Mouse (Mus musculus): ENCODE data around the gene Inafm1.

Gene Inafm1

DNA sequence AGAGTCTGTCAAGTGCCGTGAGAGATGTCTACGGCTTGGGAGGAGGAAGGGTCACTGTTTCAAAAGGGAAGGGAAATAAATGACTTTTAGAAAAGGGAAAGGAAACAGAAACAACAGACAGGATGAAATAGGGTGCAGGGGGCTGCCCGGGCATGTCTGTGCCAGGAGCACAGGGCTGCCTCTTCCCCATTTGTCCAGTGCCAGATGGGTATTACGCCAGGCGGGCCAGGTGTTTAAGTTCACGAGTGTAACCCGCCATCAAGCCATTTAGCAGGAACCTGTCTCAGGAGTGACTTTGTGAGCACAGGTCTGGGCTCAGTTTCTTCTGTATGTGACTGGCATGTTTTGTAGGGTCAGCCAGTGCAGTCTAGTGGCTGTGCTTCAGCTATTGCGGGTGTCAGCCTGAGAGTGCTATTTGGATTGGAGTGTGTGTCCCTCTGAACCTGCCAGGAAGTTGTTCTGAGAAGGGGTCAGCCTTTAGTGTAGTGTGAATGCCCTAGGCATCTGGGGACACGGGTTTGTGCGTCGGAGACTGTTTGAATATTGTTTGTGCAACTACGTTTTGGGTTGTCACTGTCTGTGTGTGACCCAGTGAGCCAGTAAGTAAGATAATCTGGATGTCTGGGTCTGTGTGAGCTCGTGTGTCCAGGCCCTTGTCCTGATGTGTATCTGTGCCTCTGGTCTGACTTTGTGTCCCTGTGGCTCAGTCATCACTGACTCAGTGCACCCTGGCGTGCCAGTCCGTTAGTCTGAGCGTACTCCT is 35.3 kb upstream of the Inafm1 start:
- ChIA-PET POLR2A (interaction anchor here in 3 of 4 experiments (0.6 to 8.9 kb wide), 23 partner anchors 7 to 167 kb away, joined by 3 to 111 read pairs (median 4); partner anchors contain the start of genes Ccdc9 (in 1 of the 3), Inafm1 (in 1 of the 3) and Zc3h4 (in 1 of the 3)), CTCF (interaction anchor here in 1 of 4 experiments (4.2 kb wide), 1 partner anchor 14 kb away, joined by 32 read pairs; no protein-coding TSS in a partner anchor)

DNA sequence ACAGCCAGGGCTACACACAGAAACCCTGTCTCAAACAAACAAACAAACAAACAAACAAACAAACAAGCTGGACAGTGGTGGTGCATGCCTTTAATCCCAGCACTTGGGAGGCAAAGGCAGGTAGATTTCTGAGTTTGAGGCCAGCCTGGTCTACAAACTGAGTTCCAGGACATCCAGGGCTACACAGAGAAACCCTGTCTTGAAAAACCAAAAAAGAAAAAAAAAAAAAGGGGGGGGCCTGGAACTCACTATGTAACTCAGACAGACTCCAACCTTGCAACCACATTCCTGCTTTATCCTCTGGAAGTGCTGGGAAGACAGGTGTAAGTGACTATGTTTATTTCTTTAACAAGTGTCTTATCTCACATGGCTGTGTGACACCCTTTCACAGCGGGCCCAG is 34.7 kb upstream of the Inafm1 start, which contains the start of gene Bbc3:
Bbc3 (plus strand) TSS at position 301 of the 400 bp plus-strand sequence.
- ChIA-PET POLR2A (interaction anchor here in 3 of 4 experiments (0.8 to 8.9 kb wide), 20 partner anchors 7 to 210 kb away, joined by 3 to 111 read pairs (median 6); partner anchors contain the start of genes Ccdc9 (in 2 of the 3), Napa (in 1 of the 3) and Zc3h4 (in 1 of the 3)), CTCF (interaction anchor here (0.6 to 4.2 kb wide), 9 partner anchors 11 to 340 kb away, joined by 3 to 32 read pairs (median 4); no protein-coding TSS in a partner anchor)

DNA sequence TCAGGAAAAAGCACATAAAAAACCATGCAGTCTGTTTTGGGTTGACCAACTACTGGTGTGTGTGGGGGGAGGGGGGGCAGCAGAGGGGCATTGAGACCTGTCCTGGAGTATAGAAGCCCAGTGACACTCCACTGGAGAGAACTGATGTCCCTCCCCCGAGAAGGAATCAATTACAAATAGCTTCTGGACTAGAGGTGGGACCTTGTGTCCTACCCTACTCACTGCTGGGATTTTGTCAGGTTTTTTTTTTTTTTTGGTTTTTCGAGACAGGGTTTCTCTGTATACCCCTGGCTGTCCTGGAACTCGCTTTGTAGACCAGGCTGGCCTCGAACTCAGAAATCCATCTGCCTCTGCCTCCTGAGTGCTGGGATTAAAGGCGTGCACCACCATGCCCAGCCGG is 33.7 kb upstream of the Inafm1 start:
- POLR2A ChIA-PET = interaction anchor here in 3 of 4 experiments (0.8 to 8.9 kb wide), 16 partner anchors 8 to 209 kb away, joined by 3 to 111 read pairs (median 6); partner anchors contain the start of genes Ccdc9 (in 2 of the 3), Inafm1 (in 1 of the 3), Napa (in 1 of the 3) and Sae1 (in 1 of the 3)
- CTCF ChIA-PET = interaction anchor here in 2 of 4 experiments (0.6 to 4.2 kb wide), 6 partner anchors 10 to 156 kb away, joined by 3 to 32 read pairs (median 3); no protein-coding TSS in a partner anchor

DNA sequence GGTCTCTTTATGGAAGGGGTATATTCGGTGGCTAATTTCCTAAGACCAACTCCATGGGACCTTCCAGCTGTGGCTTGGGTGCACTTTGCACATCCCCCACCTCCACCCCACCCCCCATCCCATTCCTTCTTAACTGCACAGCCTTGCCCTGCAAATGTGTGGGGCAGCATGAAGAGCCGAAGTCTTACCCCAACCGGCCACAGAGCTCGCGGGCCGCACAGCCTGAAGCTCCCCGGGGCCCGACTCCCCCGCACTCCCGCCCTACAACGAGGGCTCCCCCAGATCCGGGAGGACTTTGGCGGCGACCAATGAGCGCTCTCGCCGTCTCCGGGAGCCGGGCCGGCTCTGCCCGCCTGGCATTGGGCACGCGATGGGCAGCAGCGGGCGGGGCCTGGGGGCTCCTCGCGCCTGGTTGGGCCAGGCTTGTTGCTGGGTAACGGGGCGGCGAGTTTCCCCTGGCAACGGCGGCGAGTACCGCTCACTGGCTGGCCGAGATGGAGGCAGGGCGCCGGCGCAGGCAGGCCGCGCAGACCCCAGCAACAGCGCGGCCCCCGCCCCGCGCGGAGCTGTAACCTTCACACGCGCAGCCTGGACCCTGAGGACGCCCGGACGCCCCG is 26.1 kb upstream of the Inafm1 start:
- POLR2A ChIA-PET = interaction anchor here (0.6 to 7.2 kb wide), 16 partner anchors 8 to 78 kb away, joined by 3 to 67 read pairs (median 4); partner anchors contain the start of genes Ccdc9 (in 2 of the 4), Bbc3 (in 1 of the 4) and Inafm1 (in 1 of the 4)
- CTCF ChIA-PET = interaction anchor here in 3 of 4 experiments (0.6 to 1.1 kb wide), 7 partner anchors 11 to 549 kb away, joined by 3 to 15 read pairs (median 3); no protein-coding TSS in a partner anchor

DNA sequence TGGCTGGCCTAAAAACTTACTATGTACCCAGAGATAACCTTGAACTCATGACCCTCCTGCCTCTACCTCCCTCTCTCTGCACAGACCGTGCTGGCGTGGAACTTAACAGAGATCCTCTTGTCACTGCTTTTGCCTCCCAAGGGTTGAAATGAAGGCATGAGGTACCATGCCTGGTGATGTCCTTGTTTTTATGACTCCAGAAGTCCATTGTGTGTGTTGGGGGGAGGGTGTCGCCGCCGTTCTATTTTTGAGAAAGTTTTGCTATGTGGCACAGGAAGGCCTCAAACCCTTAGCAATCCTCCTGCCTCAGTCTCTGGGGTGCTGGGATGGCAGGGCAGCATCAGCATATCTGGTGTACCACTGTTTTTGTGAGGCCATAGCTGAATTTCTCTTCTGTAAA is 25.5 kb upstream of the Inafm1 start:
- POLR2A ChIA-PET = interaction anchor here in 3 of 4 experiments (0.5 to 7.2 kb wide), 14 partner anchors 9 to 270 kb away, joined by 3 to 67 read pairs (median 3); partner anchors contain the start of genes Ccdc9 (in 2 of the 3), Bbc3 (in 1 of the 3) and Inafm1 (in 1 of the 3)
- CTCF ChIA-PET = interaction anchor here in 1 of 4 experiments (0.6 to 1.1 kb wide), 2 partner anchors 11 to 154 kb away, joined by 3 to 6 read pairs; no protein-coding TSS in a partner anchor

DNA sequence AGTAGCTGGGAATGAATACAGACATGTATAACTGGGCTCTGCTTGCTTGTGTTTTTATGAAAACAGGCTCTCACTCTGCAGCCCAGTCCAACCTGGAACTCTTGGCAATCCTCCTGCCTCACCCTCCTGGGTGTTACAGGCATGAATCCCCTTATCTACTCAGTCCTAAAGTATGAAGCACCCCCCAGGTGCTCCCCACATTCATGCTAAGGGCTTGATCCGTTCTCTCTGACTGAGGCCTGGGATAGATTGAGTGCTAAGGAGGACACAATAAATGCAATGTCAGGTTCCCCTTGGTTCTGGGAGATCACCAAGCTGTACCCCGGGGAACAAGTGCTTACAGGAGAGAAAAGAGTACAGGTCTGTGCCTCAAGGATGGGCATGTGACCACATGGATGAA is 24.2 kb upstream of the Inafm1 start:
- ChIA-PET POLR2A (interaction anchor here in 3 of 4 experiments (0.6 to 5.8 kb wide), 34 partner anchors 9 to 461 kb away, joined by 3 to 82 read pairs (median 5); partner anchors contain the start of genes Bbc3 (in 3 of the 3), Ccdc9 (in 2 of the 3), Inafm1 (in 2 of the 3) and Napa (in 1 of the 3)), CTCF (interaction anchor here in 3 of 4 experiments (0.6 to 1.3 kb wide), 16 partner anchors 10 to 195 kb away, joined by 3 to 11 read pairs (median 4); partner anchors contain the start of gene Ccdc9 (in 1 of the 3))

DNA sequence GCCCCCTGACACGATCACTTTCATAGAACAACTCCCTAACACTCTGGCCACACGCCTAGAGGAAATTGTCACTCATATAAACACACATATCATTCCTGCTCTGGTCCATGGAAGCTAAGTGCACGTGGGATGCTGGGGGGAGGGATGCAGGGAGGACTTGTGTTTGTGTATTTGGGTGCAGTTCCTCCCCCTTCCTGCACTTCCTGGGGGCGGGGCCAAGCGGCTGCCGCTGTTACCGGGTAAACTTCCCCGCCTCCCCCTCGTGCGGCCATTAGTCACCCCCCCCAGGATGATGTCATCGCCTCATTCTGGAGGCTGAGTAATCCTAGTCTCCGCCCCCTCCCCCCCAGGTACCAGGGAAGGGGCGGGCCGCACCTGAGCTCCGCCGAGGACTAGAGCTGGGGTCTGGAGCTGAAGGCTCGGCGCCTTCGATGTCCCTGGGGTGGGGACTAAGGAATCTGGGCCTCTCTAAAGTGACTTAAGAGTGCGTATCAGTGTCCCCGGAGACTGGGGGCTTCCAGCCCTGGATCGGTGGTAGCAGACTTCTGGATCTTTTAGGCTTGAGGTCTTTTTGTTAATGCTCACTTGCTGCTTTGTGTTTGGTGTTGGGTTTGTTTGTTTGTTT is 23.5 kb upstream of the Inafm1 start:
- ChIA-PET CTCF (interaction anchor here in 3 of 4 experiments (0.6 to 1.3 kb wide), 20 partner anchors 10 to 196 kb away, joined by 3 to 11 read pairs (median 4); partner anchors contain the start of gene Ccdc9 (in 1 of the 3)), POLR2A (interaction anchor here in 3 of 4 experiments (0.5 to 5.8 kb wide), 43 partner anchors 11 to 461 kb away, joined by 3 to 82 read pairs (median 4); partner anchors contain the start of genes Bbc3 (in 3 of the 3), Ccdc9 (in 2 of the 3), Inafm1 (in 2 of the 3) and Bicra (in 1 of the 3))

DNA sequence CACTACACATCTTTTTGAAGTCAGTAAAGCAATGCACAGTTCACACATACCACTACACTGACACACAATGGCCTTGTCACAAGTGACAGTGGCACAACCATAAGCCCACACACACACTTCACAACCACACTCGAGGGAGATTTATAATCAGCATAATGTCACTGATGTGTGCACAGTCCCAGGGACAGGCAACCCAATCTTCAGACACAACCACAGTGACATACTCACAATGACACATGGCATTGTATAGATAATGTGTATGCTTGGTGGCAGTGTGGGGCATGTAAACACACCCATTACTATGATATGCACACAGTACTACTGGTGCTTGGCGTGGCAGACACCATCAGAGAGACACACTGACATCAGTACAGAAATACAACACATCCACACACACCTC is 22.7 kb upstream of the Inafm1 start:
- ChIA-PET CTCF (interaction anchor here in 1 of 4 experiments (1.0 to 1.3 kb wide), 6 partner anchors 14 to 196 kb away, joined by 3 to 6 read pairs (median 4); no protein-coding TSS in a partner anchor), POLR2A (interaction anchor here in 3 of 4 experiments (0.5 to 5.8 kb wide), 20 partner anchors 11 to 151 kb away, joined by 3 to 82 read pairs (median 6); partner anchors contain the start of genes Bbc3 (in 3 of the 3), Inafm1 (in 2 of the 3), Ccdc9 (in 1 of the 3) and Sae1 (in 1 of the 3))

DNA sequence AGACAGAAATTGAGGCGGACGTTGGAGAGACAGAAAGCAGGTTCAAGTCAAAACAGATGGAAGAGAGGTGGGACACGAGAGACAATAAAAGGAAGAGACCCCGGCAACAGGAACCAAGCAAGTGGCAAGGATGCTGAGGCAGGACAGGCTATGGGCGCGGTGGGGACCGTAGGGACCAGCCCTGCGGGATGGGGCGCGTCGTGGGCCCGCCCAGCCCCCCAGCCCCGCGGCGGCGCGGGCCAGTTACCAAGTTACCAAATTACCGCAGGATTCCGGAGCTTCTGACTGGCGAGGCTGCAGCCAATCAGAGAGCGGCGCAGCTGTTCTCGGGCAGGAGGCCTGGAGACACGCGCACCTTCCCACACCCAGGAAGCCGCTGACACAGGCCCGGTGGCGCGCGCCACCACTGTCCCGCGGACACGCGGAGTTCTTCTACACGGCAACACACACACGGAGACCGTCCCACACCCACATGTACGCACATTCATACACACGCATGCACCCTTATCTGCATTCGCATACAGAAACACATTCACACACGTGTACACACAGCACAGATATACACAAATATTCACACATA is 22.0 kb upstream of the Inafm1 start:
- CTCF ChIA-PET = interaction anchor here (0.5 to 2.7 kb wide), 84 partner anchors 9 to 383 kb away, joined by 3 to 54 read pairs (median 6); partner anchors contain the start of genes Ccdc9 (in 4 of the 4), Bbc3 (in 2 of the 4), Inafm1 (in 1 of the 4) and Napa (in 1 of the 4)
- POLR2A ChIA-PET = interaction anchor here (0.6 to 5.8 kb wide), 101 partner anchors 9 to 516 kb away, joined by 3 to 111 read pairs (median 6); partner anchors contain the start of genes Bbc3 (in 3 of the 4), Ccdc9 (in 3 of the 4), Inafm1 (in 2 of the 4) and Sae1 (in 2 of the 4)

DNA sequence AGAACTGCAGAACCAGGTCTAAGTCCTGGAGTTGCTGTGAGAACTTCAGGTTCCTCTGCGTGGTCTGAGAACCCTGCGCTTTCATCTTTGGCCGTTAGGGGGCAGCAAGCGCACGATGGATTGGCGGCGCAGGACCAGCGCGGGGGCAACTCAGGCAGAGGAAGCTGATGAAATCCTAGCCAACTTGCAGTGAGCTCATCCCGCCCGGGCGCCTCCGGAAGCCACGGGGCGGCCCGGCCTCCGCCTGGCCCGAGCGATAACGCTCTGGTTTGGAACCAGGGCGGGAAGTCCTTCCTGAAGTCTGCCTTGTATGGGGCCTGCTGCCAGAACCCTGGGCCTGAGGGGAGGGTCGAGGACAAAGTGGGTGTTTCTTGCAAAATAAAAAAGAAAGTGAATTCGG is 21.4 kb upstream of the Inafm1 start:
- POLR2A ChIA-PET = interaction anchor here (0.5 to 5.8 kb wide), 108 partner anchors 9 to 517 kb away, joined by 3 to 111 read pairs (median 5); partner anchors contain the start of genes Bbc3 (in 3 of the 4), Ccdc9 (in 3 of the 4), Inafm1 (in 3 of the 4) and Arhgap35 (in 2 of the 4)
- CTCF ChIA-PET = interaction anchor here (0.5 to 2.7 kb wide), 87 partner anchors 8 to 399 kb away, joined by 3 to 54 read pairs (median 6); partner anchors contain the start of genes Ccdc9 (in 4 of the 4), Bbc3 (in 2 of the 4), Inafm1 (in 1 of the 4) and Napa (in 1 of the 4)

DNA sequence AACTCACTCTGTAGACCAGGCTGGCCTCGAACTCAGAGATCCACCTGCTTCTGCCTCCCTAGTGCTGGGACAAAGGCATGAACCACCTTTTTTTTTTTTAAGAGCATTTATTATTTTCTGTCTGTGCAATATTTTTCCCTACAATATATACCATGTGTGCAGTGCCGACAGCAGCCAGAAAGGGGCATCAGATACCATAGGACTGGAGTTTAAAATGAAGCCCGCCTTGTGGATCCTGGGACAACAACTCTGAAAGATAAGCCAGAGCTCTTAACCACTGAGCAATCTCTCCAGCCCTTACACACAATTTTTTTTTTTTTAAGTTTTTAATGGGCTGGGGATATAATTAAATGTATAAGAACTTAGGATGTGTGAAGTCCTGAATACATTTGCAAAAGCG is 20.9 kb upstream of the Inafm1 start:
- CTCF ChIA-PET = interaction anchor here (0.6 to 2.7 kb wide), 69 partner anchors 8 to 398 kb away, joined by 3 to 54 read pairs (median 6); partner anchors contain the start of genes Ccdc9 (in 4 of the 4), Bbc3 (in 1 of the 4), Inafm1 (in 1 of the 4) and Napa (in 1 of the 4)
- POLR2A ChIA-PET = interaction anchor here (0.5 to 5.8 kb wide), 89 partner anchors 8 to 699 kb away, joined by 3 to 111 read pairs (median 6); partner anchors contain the start of genes Bbc3 (in 3 of the 4), Ccdc9 (in 3 of the 4), Inafm1 (in 3 of the 4) and Arhgap35 (in 2 of the 4)

DNA sequence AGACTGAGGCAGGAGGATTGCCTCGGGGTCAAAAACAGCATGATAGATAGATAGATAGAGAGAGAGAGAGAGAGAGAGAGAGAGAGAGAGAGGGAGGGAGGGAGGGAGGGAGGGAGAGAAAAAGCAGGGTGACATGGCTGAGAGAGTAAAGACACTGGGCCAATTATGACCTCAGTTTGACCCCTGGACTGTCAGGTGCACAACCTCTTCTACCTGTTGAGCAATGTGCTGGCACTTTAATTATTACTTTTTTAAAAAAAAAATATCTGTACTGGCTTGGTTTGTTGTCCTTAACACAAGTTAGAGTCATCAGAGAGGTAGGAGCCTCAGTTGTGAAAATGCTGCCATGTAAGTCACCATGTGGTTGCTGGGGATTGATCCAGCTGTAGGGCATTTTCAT is 14.4 kb upstream of the Inafm1 start:
- POLR2A ChIA-PET = interaction anchor here in 2 of 4 experiments (0.6 to 1.7 kb wide), 13 partner anchors 14 to 175 kb away, joined by 3 to 5 read pairs (median 3); partner anchors contain the start of gene Inafm1 (in 1 of the 2)
- CTCF ChIA-PET = interaction anchor here in 2 of 4 experiments (0.6 to 0.7 kb wide), 3 partner anchors 53 to 180 kb away, joined by 3 to 16 read pairs (median 4); no protein-coding TSS in a partner anchor

DNA sequence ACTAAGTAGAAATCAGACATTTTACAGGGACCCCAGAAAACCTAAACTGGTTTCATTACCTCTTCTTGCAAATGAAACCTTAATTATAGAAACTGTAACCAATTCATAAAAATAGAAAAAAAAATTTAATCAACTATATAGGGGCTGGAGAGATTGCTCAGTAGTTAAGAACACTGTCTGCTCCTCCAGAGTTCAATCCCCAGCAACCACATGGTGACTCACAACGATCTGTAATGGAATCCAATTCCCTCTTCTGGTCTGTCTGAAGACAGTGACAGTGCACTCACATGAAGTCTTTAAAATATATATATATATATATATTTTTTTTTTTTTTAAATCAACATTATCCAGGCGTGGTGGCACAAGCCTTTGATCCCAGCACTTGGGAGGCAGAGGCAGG is 13.6 kb upstream of the Inafm1 start:
- CTCF ChIA-PET = interaction anchor here (1.0 to 2.1 kb wide), 7 partner anchors 8 to 176 kb away, joined by 6 to 16 read pairs (median 14); partner anchors contain the start of genes Inafm1 (in 1 of the 4) and Slc8a2 (in 1 of the 4)

DNA sequence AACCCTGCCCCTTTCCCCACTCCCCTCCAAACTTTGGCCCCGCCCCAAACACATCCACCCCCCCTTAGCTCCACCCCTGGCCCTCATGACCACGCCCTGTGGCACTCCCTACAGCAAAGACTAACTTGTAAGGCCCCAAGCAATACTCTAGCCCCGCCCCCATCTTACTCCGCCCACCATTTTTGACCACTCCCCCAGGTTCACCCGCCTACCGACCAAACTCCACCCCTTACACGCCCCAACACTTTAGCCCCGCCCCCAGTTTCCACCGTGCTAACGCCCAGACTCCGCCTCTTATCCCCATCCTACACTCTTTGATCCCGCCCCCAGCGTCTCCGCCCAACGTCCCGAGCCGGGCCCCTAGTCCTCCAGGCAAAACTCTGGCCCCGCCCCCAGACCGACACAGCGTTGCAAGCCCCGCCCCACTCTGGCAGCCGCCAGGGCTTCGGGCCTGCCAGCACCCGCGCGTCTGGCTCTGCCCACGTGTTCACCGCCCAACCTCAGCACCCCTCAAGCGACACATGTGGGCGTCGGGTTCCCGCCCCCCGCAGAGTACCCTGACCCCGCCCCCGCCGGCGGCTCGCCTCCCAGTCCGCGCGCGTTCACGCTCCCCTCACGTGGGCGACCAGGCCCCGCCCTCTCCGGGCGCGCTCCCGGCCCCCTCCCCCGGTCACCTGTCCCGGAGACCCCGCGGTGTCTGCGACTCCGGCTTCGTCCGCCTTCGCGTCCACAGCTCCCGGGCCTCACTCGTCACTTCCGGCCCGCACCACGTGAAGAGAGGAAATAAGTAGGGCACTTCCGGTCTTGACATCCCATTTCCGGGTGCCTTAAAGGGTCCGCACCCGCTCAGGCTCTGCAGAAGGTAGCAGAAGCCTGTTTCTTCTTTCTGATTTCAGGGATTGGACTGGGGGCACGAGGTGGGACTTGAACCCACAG is 12.9 kb upstream of the Inafm1 start, which contains the start of gene Ccdc9:
Ccdc9 (minus strand) TSS at position 770 of the 936 bp plus-strand sequence.
- ChIA-PET CTCF (interaction anchor here (0.5 to 2.1 kb wide), 34 partner anchors 8 to 606 kb away, joined by 3 to 28 read pairs (median 6); partner anchors contain the start of genes Inafm1 (in 2 of the 4), Gng8 (in 1 of the 4), Napa (in 1 of the 4) and Slc8a2 (in 1 of the 4)), POLR2A (interaction anchor here (0.6 to 6.3 kb wide), 105 partner anchors 9 to 770 kb away, joined by 3 to 127 read pairs (median 4); partner anchors contain the start of genes Bbc3 (in 3 of the 4), Inafm1 (in 3 of the 4), Napa (in 2 of the 4) and Sae1 (in 2 of the 4))

More for the DNA sequence above, 13.6 kb upstream of the Inafm1 start:
- POLR2A ChIA-PET = interaction anchor here in 3 of 4 experiments (0.6 to 6.3 kb wide), 27 partner anchors 8 to 237 kb away, joined by 3 to 127 read pairs (median 10); partner anchors contain the start of genes Inafm1 (in 3 of the 3), Sae1 (in 2 of the 3), Bbc3 (in 1 of the 3) and Napa (in 1 of the 3)

Data from embryonic stem cell, embryonic (primary cell).